Mouse (Mus musculus) cortical plate, adult 2 months (tissue): ENCODE data around the gene Hoxa7.

Experiments used
- CTCF ChIP-seq: fragments of 200-500 bp; IDR thresholded peaks from 2 replicates; pipeline ENCODE4 v1.5.1; 2011; ENCODE audit warnings: mild to moderate bottlenecking, control low read depth, low read length; ENCODE audit not compliant: insufficient read depth; ENCODE audit errors: extremely low read depth
- POLR2A ChIP-seq: fragments of 200-500 bp; IDR thresholded peaks from 2 replicates; pipeline ENCODE4 v1.6.1; 2011; ENCODE audit warnings: mild to moderate bottlenecking, low read length, control low read depth; ENCODE audit not compliant: insufficient read depth; ENCODE audit errors: extremely low read depth

DNA sequence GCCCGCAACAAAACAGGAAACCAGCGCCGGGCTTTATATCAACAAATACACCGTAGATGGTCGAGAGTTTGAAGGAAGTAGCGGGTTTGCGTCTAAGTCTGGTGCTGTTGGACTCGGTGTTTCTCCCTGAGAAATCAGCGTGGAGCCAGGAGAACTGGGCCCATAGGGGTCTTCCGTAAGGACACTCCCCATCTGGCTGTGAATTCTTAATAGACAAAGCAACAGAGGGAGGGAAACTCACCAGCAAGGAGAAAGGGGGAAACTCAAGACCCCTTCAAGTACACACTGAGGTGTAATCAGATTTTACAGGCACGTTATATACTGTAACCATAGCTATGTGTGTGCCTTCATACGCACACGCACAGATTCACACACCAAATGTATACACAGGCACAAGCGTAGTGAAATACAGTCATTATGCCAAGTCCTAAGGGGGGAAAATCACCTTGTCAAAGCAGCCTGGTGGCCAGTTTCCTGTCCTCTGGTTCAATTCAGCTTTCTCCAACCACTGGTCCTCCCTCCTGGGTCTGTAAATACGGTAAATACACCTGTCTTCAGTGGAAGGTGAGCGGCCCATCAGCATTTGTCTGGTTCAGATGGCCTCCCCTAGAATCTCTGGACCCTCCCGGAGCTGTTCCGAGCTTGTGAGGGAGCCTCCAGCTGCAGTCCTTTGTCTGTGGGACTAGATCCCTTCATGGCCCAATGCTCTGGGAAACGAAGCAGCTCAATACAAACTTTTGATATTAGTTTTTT, 44.4 kb upstream of the Hoxa7 start:
- TF ChIP-seq POLR2A, result no peak
- TF ChIP-seq CTCF, result no peak
